Mouse (Mus musculus) cerebellum, postnatal 4 days (tissue): ENCODE measurements around the gene Hepacam.

Experiments
- DNase-seq, 2 experiments: peaks; one replicate each; pipeline ENCODE4 v3.0.0; 2022; ENCODE audit warnings: low spot score in 2 of 2, mixed read lengths in 1 of 2

Hepacam gene

GRCm38 (mm10) chr9:37433823-37434560, 66.8 kb downstream of the Hepacam start:
- DNase-seq, result no peak

DNA sequence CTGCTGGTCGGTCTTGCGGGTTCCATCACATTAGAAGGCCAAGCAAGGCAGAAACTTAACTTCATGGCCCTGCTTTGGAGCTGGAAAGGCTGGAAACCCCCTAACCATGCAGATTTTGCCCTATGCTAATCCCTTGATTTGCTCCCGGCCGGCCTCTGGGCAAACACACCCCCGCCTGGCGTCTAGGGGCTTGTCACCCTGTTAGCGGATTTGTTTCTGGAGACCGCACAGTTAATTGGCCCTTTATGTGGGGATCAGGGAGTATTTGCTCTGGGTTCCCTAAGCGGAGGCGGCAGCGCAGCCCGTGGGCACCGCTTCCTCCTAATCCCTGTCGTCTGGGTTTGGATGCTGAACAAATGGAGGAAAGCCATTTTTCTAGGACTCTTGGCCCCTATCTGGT, 67.8 kb downstream of the Hepacam start:
- no peak for DNase-seq

DNA sequence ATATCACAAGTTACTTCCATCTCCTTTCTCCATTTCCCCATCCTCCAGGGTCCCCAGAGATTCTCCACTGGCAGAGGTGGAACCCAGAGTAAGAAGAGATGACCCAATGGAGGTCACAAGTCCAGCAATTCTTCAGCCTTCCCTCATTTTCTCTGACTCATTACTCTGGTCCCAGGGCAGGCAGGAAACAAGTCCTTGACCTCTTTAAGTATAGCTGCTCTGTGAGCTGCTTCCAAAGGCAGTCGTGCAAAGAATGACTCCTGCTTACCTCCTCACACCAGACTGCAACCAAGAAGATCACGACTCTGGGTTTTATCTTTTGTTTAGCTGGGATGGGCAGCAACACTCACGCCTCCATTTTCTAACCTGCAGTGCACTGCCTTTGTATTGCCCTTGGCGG, 68.5 kb downstream of the Hepacam start:
- no peak for DNase-seq
